Mouse (Mus musculus) C2C12 (cell line): Measurements from ENCODE around the gene Cdc42bpa. TPM values are rescaled to one million over a fixed set of nuclear protein-coding genes. Genes with fewer than 3 reads are reported as not detected.

Experiments used
- H3K27me3 ChIP-seq: one replicate; pipeline ENCODE4 v1.6.1; 2011; ENCODE audit not compliant: control insufficient read depth, insufficient read depth, insufficient read length
- H3K36me3 ChIP-seq: one replicate; pipeline ENCODE4 v1.6.1; 2011; ENCODE audit not compliant: control insufficient read depth, insufficient read depth
- H3K4me3 ChIP-seq: one replicate; pipeline ENCODE4 v1.5.1; 2011; ENCODE audit warnings: mild to moderate bottlenecking, control low read depth; ENCODE audit not compliant: poor library complexity, insufficient read depth, severe bottlenecking
- H3K79me2 ChIP-seq: one replicate; pipeline ENCODE4 v1.6.1; 2011; ENCODE audit not compliant: control insufficient read depth, insufficient read depth
- H3K79me3 ChIP-seq: one replicate; pipeline ENCODE4 v1.6.1; 2011; ENCODE audit warnings: low read depth, control low read depth
- H3ac ChIP-seq: one replicate; pipeline ENCODE3; 2011; ENCODE audit warnings: low read depth; ENCODE audit not compliant: control insufficient read depth, insufficient read length
- CEBPB ChIP-seq: IDR thresholded peaks from one replicate; pipeline ENCODE4 v1.6.1; 2011; ENCODE audit warnings: low read depth, mild to moderate bottlenecking, control low read depth, moderate library complexity
- CTCF ChIP-seq: IDR thresholded peaks from one replicate; pipeline ENCODE4 v1.5.1; 2011; ENCODE audit not compliant: control insufficient read depth, insufficient read depth, insufficient read length
- FOSL1 ChIP-seq: IDR thresholded peaks from one replicate; pipeline ENCODE4 v1.8.0; 2011; ENCODE audit warnings: mild to moderate bottlenecking, low read length; ENCODE audit not compliant: poor library complexity, insufficient read depth, severe bottlenecking
- MAX ChIP-seq: IDR thresholded peaks from one replicate; pipeline ENCODE4 v1.6.1; 2011; ENCODE audit warnings: mild to moderate bottlenecking, control low read depth
- MYOD1 ChIP-seq: IDR thresholded peaks from one replicate; pipeline ENCODE4 v1.6.1; 2011; ENCODE audit warnings: low read depth; ENCODE audit not compliant: control insufficient read depth, insufficient read length
- MYOG ChIP-seq: IDR thresholded peaks from one replicate; pipeline ENCODE4 v1.6.1; 2011; ENCODE audit not compliant: control insufficient read depth, insufficient read length; ENCODE audit errors: extremely low read depth
- USF1 ChIP-seq: IDR thresholded peaks from one replicate; pipeline ENCODE4 v1.6.1; 2011; ENCODE audit warnings: low read depth, mild to moderate bottlenecking, control low read depth, moderate library complexity
- polyA plus RNA-seq: library from polyadenylated mRNA; unstranded; fragments of >200 nt; fragmentation: generic; extraction: Trizol; gene quantifications from one replicate; pipeline ENCODE4 v1.2.1, GENCODE M21; 2012; ENCODE audit warnings: missing spikeins

Cdc42bpa gene
- polyA plus RNA-seq, 1 experiment: 10.7 TPM

- Histone ChIP-seq H3K79me3 (peaks cover 65% of the 10 kb centered on the region), H3K4me3 (no peak overlapping the region), H3K79me2 (peaks cover 90% of the 10 kb centered on the region), H3K36me3 (no peaks in the 10 kb centered on the region), H3K27me3 (no peaks in the 10 kb centered on the region), H3ac (no peak overlapping the region)
- TF ChIP-seq CEBPB (no peak), MAX (no peak), MYOD1 (no peak), USF1 (no peak), MYOG (no peak), FOSL1 (no peak), CTCF (no peak)
These were observed 21.9 kb downstream of the Cdc42bpa start for GRCm38 (mm10) chr1:179982183-179982582.

GRCm38 (mm10) chr1:179982933-179983332 is 22.7 kb downstream of the Cdc42bpa start:
- Histone ChIP-seq H3K27me3 (no peaks in the 10 kb centered on the region), H3K79me2 (peaks cover 89% of the 10 kb centered on the region), H3ac (no peak overlapping the region), H3K36me3 (no peaks in the 10 kb centered on the region), H3K4me3 (no peak overlapping the region), H3K79me3 (peaks cover 64% of the 10 kb centered on the region)
- TF ChIP-seq CTCF (no peak), FOSL1 (no peak), MYOD1 (no peak), CEBPB (no peak), MAX (no peak), USF1 (no peak), MYOG (no peak)

GRCm38 (mm10) chr1:179984171-179984570 is 23.9 kb downstream of the Cdc42bpa start:
- peaks cover 87% of the 10 kb centered on the region for H3K79me2 ChIP-seq
- H3ac ChIP-seq: no peak overlapping the region
- peaks cover 57% of the 10 kb centered on the region for H3K79me3 ChIP-seq
- H3K36me3 ChIP-seq: no peaks in the 10 kb centered on the region
- H3K4me3 ChIP-seq: no peak overlapping the region
- TF ChIP-seq MYOD1: no peak
- TF ChIP-seq USF1: no peak
- no peak for TF ChIP-seq MAX
- no peak for TF ChIP-seq FOSL1
- TF ChIP-seq CEBPB: no peak
- no peak for TF ChIP-seq MYOG
- TF ChIP-seq CTCF: no peak
- no peaks in the 10 kb centered on the region for H3K27me3 ChIP-seq

DNA sequence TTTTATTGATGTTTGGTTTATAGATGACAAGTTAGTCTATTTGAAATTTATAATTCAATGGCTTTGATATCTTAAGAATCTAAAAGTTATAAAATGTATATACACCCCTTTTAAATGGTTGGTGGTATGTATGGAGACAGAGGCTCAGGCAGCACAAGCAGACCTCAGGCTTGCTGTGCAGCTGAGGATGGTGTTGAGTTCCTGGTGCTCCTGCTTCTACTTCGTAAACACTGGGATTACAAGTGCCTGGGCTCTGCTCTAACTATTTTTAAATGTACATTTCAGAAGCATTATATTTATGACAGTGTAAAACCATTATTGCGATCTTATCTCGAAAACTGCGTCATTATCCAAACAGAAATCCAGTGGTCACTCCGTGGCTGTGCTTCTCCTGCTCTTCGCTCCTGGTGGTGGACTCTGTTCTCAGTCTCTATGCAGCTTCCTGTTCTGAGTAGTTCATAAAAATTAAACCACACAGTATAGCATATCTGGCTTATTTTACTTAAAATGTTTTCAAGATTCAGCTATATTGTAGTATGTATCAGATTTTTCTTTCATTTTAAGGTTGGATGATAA is 31.5 kb downstream of the Cdc42bpa start:
- Histone ChIP-seq H3K36me3 (no peaks in the 10 kb centered on the region), H3K27me3 (no peaks in the 10 kb centered on the region), H3K79me2 (peaks cover 89% of the 10 kb centered on the region), H3ac (no peak overlapping the region), H3K79me3 (peaks cover 49% of the 10 kb centered on the region), H3K4me3 (no peak overlapping the region)
- no peak for TF ChIP-seq CEBPB

GRCm38 (mm10) chr1:179992255-179992654 is 32.0 kb downstream of the Cdc42bpa start:
- Histone ChIP-seq H3ac (no peak overlapping the region), H3K36me3 (no peaks in the 10 kb centered on the region), H3K79me3 (peaks cover 48% of the 10 kb centered on the region), H3K27me3 (no peaks in the 10 kb centered on the region), H3K4me3 (no peak overlapping the region), H3K79me2 (peaks cover 89% of the 10 kb centered on the region)
- TF ChIP-seq MAX: no peak
- TF ChIP-seq CEBPB: no peak
- no peak for TF ChIP-seq FOSL1
- TF ChIP-seq MYOG: no peak
- TF ChIP-seq USF1: no peak
- TF ChIP-seq MYOD1: no peak
- TF ChIP-seq CTCF: no peak

DNA sequence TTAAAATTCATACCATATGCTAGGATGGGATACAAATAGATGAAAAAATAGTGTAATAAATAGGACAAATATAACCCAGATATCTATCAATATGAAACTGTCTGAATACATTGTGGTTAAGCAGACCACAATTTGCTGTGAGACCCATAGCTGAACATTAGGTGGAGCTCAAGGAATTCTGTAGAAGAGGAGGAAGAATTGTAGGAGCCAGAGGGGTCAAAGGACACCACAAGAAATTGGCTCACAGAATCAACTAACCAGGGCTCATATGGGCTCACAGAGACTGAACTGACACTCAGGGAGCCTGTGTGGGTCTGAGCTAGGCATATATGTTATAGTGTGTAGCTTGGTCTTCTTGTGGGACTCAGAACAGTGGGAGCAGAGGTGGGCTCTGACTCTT is 47.8 kb downstream of the Cdc42bpa start:
- H3K27me3 ChIP-seq: no peaks in the 10 kb centered on the region
- no peak overlapping the region for H3K4me3 ChIP-seq
- TF ChIP-seq MYOD1: no peak
- no peak for TF ChIP-seq CTCF
- no peak for TF ChIP-seq MYOG
- no peak for TF ChIP-seq MAX
- TF ChIP-seq USF1: no peak
- no peak overlapping the region for H3ac ChIP-seq
- H3K79me3 ChIP-seq: peaks cover 25% of the 10 kb centered on the region
- H3K79me2 ChIP-seq: peaks cover 68% of the 10 kb centered on the region
- no peaks in the 10 kb centered on the region for H3K36me3 ChIP-seq
